ENCODE assay signal across 13 mouse cellular contexts in the genomic region with DNA sequence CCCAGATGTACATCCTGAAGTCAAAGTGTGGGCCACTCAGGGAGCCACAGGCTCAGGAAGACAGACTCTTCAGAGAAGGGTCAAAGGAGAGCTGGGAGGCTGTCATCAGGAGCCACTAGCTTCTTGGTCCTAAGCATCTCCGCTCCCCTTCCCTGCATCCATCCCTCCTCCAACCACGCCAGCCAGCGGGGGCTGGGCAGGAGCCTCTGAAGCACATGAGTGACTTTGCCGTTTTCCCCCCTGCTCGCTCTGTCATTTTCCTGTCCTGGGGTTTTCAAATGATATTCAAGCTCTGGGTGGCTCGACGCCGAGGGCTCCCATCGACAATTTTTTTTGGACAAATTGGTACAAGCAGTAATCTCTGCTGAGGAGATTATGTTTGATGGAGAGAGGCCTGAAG.
"Had no signal": no experiment of that assay in that cellular context is flagged by ENCODE, and none has a peak within 500 bp of the region (broad histone marks: within the 10 kb centered on the region; RNA-seq: fewer than 3 reads in every experiment).

No protein-coding gene starts in this region.

- DNase-seq: kidney, postnatal 10 days; left cerebral cortex, postnatal 4 days; liver, embryonic 13.5 days; lung, embryonic 14.5 days; retina, postnatal 1 day; right cerebral cortex, postnatal 25 days had no signal

- H3K27me3 ChIP-seq: kidney, embryonic 15.5 days; limb, embryonic 13.5 days; liver, embryonic 13.5 days; midbrain, embryonic 12.5 days; midbrain, embryonic 15.5 days; neural tube, embryonic 12.5 days; neural tube, embryonic 15.5 days; stomach, embryonic 15.5 days had no signal

- H3K9ac ChIP-seq: kidney, embryonic 15.5 days; limb, embryonic 13.5 days; liver, embryonic 13.5 days; lung, embryonic 14.5 days; midbrain, embryonic 12.5 days; midbrain, embryonic 15.5 days; neural tube, embryonic 12.5 days; neural tube, embryonic 15.5 days; stomach, embryonic 15.5 days had no signal

- H3K36me3 ChIP-seq: kidney, embryonic 15.5 days; limb, embryonic 13.5 days; midbrain, embryonic 12.5 days; midbrain, embryonic 15.5 days; neural tube, embryonic 12.5 days; neural tube, embryonic 15.5 days; stomach, embryonic 15.5 days had no signal

- H3K27ac ChIP-seq: kidney, embryonic 15.5 days; limb, embryonic 13.5 days; liver, embryonic 13.5 days; midbrain, embryonic 12.5 days; midbrain, embryonic 15.5 days; neural tube, embryonic 12.5 days; neural tube, embryonic 15.5 days; stomach, embryonic 15.5 days had no signal

- H3K9me3 ChIP-seq: kidney, embryonic 15.5 days; limb, embryonic 13.5 days; liver, embryonic 13.5 days; midbrain, embryonic 12.5 days; midbrain, embryonic 15.5 days; neural tube, embryonic 12.5 days; neural tube, embryonic 15.5 days; stomach, embryonic 15.5 days had no signal

- ATAC-seq: midbrain, embryonic 15.5 days had no signal

- H3K4me2 ChIP-seq: kidney, embryonic 15.5 days; limb, embryonic 13.5 days; liver, embryonic 13.5 days; lung, embryonic 14.5 days; midbrain, embryonic 12.5 days; midbrain, embryonic 15.5 days; neural tube, embryonic 12.5 days; neural tube, embryonic 15.5 days; stomach, embryonic 15.5 days had no signal

- H3K4me3 ChIP-seq: kidney, embryonic 15.5 days; limb, embryonic 13.5 days; liver, embryonic 13.5 days; midbrain, embryonic 12.5 days; midbrain, embryonic 15.5 days; neural tube, embryonic 12.5 days; neural tube, embryonic 15.5 days; stomach, embryonic 15.5 days had no signal
